Mouse (Mus musculus): ENCODE data around the gene Wdr64. TPM values are rescaled to one million over a fixed set of nuclear protein-coding genes. Genes with fewer than 3 reads are reported as not detected.

Gene Wdr64
- polyA plus RNA-seq, 1 experiment from 2014 or later, result not detected

Other genes with a start within 250 kb of the Wdr64 start
- gene Rgs7, start 206.1 kb upstream of the Wdr64 start, polyA plus RNA-seq (2016; fragmentation: Nextera tagmentation; extraction: Ambion mirVana), result 0.72 and 1.4 TPM in 2 replicates
- 0.18 and 0.29 TPM in 2 replicates for gene Kmo, start 78.2 kb upstream of the Wdr64 start, polyA plus RNA-seq (2016; fragmentation: Nextera tagmentation; extraction: Ambion mirVana)
- 192 and 201 TPM in 2 replicates for gene Fh1, start 73.0 kb upstream of the Wdr64 start, polyA plus RNA-seq (2016; fragmentation: Nextera tagmentation; extraction: Ambion mirVana)
- 15.3 and 16.6 TPM in 2 replicates for gene Opn3, start 5.8 kb upstream of the Wdr64 start, polyA plus RNA-seq (2016; fragmentation: Nextera tagmentation; extraction: Ambion mirVana)
- 8.1 and 8.5 TPM in 2 replicates for gene Chml, start 5.7 kb upstream of the Wdr64 start, polyA plus RNA-seq (2016; fragmentation: Nextera tagmentation; extraction: Ambion mirVana)
- gene Exo1, start 182.0 kb downstream of the Wdr64 start, polyA plus RNA-seq (2016; fragmentation: Nextera tagmentation; extraction: Ambion mirVana), result 44.2 and 47.4 TPM in 2 replicates
- gene Gm38100, start 221.7 kb downstream of the Wdr64 start, polyA plus RNA-seq (2016; fragmentation: Nextera tagmentation; extraction: Ambion mirVana), result not detected in 2 replicates